Mouse (Mus musculus) heart, postnatal 4 days (tissue): Measurements from ENCODE around the gene Atf7. TPM values are rescaled to one million over a fixed set of nuclear protein-coding genes. Genes with fewer than 3 reads are reported as not detected.

ENCODE experiments used
- DNase-seq: peaks from one replicate; pipeline ENCODE4 v3.0.0; 2021
- total RNA-seq, 2 experiments: library from RNA; stranded (reverse); gene quantifications; 2 replicates each; pipeline ENCODE4 v1.2.3; 2021

The Atf7 gene
- total RNA-seq, 2 experiments from 2014 or later = 68.7 to 69.2 TPM

DNA sequence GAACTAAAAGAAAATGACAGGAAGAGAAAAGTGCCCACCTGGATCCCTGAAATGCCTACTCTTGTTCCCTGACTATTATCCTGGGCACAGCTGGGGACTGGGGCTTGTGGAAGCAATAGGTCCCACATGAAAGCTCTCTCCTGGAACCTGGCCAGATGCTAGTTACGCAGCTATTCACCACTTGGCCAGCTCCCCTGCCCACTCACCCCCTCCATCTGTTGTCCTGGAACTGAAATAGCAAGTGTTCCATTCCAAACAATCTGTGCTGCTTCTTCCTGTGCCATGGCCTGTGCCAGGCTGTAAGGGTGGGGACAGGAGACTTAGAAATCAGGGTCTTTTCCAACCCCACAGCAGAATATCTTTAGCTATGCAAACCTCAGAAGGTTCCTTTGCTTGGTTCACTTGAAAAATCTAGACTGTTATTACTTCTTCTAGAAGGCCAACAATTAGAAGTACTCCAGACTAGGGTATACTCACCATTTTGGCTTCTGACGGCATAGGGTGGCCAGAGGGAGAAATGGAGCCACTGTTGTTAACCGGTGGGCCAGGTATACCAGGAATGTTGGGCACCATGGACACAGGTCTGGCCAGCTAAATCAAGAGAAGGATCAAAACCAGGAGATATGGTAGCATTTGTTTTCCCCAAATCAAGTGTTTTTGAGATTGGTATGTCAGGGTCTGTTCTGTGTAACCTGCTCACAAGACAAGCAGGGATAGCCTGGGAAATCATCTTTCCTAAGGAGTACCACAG lies 78.4 kb downstream of the Atf7 start:
- DNase-seq = peak; percentile 80

DNA sequence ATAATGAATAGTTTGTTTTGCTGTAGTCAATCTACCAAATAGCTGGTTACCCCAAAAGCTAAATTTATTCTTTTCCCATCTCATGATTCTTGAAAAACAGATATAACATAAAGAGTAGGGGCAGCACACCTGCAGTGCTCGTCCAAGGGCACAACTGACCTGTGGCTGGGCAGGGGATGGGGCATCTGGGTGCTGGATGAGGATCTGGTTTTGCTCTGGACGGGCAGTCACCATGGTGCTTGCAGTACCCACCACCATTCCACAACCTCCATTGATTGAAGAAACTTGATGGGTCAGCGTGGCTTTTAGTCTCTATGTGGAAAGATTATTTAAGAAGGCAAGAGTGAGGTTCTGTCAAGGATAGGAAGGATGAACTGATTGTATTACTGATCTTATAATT lies 79.0 kb downstream of the Atf7 start:
- DNase-seq = no peak

DNA sequence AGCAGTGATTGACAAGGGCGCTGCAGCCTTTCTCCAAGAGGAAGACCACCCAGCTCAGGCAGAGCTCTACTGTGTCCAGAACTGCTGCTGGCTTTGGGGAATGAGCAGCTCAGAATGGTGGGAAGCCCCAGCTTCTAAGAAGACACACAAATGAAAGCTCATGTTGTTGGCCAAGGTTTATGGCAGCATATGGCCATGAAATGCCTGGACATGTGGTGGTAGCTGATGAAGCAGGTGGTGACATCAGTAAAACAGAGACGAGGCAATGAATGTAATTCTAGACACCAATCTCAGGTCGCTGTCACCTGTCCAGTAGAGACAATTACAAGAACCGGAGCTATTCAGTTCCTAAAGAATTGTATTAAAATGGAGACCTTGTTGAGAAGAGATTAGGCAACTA lies 80.5 kb downstream of the Atf7 start:
- DNase-seq = no peak

DNA sequence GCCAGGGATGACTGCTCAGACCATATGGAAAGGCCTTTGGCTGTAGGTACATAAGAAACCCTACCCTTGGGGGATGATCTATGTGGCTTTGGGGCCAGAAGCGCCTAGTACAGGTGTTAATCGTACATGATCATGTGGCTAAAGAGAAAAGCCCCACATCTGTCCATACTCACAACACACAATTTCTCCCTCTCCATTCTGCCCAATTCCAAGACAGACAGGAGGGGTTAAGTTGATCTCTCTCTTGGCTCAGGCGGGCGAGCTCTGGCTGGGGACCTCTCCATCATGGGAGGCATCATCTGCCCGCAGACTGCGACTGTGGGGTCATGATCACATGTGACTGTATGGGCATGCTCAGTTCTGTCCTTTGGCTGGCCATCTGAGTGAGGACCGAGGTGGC lies 91.3 kb downstream of the Atf7 start:
- DNase-seq = no peak

DNA sequence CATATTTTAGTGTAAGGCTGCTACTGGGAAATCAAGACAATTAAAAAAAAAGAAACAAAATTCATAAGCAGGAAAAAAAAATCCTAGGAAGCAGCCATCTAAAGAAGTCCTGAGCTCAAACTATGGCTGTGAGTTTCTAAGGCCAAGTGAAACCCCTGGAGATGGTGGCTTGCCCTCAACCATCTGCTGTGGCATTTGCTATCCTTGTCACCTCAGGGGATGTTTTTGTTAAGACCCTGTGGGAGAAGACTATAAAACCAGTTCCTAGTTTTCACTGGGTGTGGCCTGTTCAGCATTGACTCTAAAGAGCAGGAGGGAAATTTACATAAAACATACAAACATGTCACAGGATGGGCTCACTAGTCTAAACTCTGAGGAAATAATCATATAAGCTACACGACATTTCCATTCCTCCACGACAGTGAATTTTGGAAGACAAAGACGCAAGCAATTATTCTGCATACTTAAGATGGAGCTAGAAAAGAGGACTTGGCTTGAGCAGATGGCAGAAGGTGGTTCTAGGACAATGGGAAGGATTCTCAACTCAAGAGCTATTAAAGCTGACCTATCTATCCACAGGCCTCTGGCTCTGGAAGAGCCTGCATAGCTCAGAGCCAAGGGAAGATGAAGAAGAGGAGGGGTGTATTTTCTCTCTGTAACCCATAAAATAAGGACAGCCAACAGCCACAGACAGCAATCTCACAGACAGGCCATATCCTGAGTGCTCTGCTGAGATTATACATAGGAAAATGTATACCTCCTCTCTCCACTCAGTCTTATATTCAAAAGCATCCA lies 93.0 kb downstream of the Atf7 start:
- DNase-seq = no peak

DNA sequence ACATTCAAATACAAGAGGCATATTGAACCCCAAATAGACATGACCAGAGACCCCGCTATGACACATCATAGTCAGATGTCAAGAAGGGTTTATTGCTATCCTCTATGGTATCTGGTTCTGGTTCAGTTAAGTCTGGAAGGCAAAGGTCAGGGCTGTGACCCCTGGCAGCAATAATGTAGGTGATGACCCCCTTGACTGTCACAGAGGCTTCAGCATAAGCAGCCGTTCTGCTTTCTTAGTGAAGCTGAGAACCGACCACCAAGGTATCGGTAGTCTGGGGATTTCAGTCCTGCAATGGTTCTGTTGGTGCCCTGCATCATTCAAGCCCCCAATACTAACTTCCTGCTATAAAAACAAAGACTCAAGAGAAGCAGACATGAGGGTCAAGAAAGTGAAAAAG lies 93.7 kb downstream of the Atf7 start:
- DNase-seq = no peak

DNA sequence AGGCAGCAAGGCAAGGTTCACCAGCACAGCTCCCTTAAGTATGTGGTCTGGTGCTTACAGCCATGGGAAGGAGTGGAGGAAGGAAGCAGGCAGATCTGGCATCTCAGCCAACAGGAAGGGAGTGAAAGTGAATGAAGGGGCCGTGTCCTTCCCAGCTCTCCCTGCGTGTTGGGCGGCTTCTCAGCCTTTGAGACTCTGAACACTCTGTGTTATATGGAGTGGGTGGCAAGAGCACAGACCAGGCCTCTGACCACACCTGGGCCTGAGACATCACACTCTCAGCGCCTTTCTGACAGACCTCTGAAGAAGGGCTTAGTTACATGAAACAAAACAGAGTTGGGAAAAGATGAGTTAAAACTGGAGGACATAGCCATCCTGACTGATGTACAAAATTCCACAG lies 94.7 kb downstream of the Atf7 start:
- DNase-seq = no peak

DNA sequence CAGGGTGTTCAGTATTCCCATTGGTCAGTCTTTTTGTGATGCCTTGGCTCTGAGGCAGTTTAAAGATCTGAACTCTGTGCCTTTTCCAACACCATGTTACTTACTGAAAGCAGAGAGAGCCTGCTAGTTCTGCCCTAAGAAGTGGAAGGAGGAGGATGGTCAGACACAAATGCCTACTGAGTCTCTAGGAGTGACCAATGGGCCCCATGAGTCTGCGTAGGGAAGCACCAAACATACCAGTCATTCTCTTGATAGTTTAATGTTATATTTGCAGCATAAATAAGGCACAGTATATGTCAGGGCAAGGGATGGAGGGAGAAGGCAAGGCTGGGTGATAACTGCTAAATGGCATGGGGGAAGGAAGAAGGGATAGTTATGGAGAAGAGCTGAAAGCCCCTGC lies 96.9 kb downstream of the Atf7 start:
- no peak for DNase-seq

DNA sequence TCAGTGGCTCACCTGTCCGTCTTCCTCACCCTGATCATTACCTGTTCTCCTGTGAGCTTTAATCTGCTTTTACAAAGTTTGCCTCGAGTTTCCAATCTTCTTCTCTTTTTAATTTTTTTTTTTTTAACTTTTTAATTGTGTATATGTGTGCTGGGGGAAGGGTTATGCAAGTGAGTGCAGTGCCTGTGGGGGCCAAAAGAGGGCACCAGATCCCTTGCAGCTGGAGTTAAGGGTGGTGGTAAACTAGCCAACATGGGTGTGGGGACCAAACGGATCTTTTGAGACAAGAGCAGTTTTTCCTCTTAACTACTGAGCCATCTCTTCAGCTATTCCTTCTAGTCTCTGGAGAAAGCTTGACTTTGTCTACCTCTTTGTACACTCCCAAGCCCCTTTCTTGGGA lies 97.3 kb downstream of the Atf7 start:
- no peak for DNase-seq

DNA sequence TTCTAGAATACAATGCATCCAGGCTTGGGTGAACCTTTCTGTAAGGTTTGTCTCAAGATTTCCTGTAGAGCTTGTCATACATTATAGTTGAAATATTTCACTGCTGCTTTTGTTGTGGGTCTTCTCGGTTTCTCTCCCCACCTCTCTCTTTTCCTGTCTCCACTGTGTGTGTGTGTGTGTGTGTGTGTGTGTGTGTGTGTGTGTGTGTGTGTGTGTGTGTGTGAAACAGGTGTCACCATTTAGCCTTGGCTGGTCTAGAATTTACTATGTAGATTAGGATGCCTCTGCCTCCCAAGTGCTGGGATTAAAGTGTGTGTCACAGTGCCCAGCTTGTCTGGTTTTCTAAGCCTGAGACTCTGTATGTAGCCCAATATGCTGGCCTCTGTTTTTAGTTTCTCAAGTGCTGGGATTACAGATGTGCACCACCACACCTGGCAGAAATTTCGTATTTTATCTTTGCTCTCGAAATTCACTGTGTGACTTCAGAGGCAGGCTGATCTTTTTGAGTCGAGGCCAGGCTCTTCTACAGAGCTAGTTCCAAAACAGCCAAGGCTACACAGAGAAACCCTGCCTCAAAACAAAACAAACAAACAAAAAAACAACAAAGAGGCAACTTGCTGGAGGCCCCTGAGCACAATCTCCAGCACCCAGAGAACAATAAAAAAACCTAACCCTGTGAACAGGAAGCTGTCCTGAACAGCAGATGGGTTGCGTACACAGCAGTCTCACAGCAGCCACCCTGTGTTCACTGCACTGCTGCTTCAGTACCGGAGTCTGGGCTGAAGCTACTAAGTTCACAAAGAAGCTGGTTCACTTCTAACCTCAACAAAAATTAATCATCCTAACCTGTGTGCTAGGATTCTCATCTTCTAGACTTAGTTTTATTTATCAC lies 98.9 kb downstream of the Atf7 start:
- no peak for DNase-seq

DNA sequence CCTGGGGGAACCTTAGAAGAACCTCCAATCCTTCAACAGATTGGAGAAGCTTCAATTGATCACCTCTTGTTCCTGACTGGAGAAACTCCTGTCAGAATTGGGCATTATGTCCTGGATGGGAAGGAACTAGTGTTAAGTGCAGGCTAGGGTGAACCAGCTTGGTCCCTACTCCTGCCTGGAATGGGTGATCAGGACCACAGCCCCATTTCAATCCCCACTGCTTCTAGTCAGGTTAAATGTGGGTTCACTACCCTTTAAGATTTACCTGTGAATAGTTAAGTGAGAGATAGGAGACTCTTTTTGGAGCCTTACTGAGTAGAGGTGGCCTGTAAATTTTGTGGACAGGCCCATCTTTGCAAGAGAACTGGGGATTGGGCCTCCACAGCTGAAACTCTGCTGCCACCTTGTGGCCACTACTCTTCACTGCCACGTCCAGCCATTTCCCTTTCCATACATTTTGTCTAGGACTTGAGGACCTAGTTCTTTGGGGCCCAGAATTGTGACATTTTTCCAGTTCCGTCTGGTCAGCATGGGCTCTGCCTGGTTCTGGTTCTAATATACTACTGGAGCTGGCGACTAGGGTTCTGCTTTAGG lies 100.3 kb downstream of the Atf7 start, which contains the start of gene Npff:
TSS of gene Npff (minus strand) at position 51 of the 594 bp plus-strand sequence.
- DNase-seq = peak; percentile 84

DNA sequence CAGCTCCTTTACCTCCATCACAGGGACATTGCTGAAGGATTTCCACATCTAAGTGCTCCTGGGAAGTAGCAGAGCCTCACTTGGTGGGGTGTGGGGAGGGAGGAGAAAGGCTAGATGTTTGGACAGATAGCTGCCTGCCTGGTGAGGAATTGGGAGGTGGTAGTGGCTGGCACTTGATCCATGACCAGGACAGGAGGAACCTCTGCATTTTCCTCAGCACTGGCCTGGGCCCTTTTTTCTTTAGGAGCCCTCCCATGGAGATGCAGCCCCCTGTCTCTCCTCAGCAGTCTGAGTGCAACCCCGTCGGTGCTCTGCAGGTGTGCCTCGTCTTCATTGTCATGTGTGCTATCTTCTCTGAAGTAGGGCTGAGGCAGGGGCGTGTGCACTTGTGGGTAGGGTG lies 103.8 kb downstream of the Atf7 start:
- no peak for DNase-seq

DNA sequence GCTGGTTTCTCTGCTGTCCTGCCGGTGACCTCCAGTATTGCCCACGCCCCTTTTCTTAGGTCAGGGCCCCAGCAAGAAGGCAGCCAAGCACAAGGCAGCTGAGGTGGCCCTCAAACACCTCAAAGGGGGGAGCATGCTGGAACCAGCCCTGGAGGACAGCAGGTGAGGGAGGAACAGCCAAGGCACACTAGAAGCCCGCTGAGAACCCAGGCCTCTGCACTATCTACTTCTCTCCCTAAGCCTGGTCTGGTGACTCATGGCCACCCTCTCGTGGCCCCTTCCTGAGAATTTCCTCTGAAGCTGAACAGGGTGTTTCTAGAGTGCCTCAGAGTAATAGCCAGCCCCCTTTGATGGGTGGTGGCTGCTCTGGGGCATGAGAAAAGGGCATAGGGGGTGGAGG lies 104.8 kb downstream of the Atf7 start:
- no peak for DNase-seq

DNA sequence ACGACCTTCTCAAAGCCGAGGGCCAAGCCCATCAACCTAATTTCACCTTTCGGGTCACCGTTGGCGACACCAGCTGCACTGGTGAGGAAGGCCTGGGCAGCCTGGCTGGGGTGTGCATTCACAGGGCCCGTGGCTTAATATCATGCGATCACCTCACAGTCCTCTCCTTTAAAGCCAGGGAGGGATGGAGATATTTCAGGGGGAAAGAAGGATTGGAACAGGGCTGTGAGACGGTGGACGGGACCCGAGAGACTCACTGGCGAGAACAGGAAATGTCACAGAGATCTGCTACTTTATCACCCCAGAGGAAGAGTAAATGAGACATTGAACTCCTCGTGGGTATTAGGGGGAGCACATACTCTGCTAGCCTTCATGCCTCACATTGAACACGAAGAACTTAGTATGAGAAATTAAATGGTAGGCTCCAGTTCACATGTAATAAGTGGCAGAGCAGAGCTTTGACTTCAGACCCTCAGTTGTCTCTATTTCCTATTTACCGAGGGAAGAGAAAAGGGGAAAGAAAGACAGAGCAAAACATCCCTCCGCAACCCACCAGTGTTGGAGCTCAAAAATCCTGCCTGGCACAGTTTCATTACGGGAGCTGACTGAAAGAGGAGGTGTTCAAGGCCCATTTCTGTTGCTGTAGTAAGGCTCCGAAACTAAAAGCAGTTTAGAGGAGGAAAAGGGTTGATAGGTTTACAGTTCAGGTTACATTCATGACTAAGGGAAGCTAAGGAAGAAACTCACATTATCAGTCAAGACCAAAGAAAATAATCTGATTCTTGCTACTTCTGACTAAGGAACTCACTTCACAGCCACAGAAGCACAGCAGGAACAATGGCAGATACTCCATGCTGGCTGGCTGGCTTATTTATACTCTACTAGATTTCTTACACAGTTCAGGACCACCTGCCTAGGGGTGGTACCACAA lies 105.8 kb downstream of the Atf7 start:
- no peak for DNase-seq

DNA sequence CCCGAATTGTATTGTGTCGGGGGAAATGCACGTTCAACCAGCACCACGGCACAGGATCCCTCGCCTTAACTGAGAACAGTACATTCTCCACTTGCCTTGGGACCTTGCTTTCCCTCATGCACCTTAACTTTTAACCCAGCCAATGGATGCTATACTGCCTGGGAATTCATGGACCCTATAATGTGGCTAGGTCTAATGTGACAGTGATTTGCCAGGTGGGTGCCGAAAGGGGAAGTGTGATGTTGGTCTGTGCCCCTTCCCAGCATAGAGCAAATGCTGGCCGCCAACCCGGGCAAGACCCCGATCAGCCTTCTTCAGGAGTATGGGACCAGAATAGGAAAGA lies 106.4 kb downstream of the Atf7 start:
- DNase-seq = no peak

DNA sequence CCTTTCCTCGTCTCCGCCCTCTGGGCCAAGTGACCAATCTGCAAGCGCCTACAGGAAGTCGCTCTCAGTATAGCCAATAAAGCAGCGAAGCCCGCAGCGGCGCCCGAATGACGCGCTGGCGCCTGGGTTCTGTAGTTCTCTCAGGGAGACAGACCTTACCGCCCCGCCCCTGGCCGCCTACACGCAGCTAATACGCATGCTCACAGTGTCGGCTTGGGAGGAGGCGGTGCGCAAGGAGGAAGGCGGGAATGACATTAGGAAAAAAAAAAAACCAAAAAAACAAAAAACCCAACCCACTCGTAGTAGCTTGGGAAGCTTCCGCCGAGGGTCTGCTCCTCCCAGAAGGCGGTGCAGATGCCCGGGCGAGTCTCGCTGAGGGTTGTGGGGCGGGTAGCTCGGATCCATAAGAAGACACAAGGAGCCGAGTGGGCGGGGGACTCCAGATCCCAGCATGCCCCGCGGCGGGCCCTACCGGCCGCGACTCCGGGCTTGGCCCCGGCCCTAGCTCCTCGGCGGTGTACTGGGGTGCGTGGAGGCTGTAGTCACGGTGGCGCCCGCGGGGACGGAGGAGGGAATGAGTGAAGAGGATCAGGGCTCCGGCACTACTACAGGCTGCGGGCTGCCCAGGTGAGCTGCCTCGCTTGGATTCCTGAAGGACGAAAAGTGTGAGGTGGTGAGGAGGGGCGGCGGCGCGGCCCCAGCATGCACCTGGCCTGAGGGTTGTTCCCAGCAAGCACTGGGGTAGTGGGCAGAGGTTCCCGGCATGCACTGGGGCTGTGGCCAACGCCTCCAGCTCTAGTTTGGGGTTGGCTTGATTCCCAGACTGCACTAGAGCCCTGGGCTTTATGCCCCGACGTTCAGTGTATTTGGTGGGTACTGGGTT lies 107.0 kb downstream of the Atf7 start, which contains the start of gene Tarbp2:
TSS of gene Tarbp2 (plus strand) at position 217 of the 883 bp plus-strand sequence.
- peak; percentile 99 for DNase-seq

DNA sequence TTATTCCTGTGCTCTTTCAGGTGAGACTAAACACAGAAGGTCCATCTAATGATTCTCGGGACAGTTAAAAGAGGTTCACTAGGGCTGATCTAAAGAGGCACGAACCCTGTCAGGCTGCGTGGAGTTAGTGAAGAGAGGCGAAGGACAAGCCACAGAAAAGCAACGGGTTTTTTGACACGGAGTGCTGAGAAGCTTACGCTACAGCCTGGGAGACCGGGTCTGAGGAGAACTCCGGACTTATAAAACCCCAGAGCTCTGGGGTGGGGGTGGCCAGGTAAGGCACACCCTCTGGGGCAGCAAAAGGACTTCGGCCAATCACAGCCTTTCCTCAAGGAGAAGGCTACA lies 107.7 kb downstream of the Atf7 start:
- DNase-seq = no peak

DNA sequence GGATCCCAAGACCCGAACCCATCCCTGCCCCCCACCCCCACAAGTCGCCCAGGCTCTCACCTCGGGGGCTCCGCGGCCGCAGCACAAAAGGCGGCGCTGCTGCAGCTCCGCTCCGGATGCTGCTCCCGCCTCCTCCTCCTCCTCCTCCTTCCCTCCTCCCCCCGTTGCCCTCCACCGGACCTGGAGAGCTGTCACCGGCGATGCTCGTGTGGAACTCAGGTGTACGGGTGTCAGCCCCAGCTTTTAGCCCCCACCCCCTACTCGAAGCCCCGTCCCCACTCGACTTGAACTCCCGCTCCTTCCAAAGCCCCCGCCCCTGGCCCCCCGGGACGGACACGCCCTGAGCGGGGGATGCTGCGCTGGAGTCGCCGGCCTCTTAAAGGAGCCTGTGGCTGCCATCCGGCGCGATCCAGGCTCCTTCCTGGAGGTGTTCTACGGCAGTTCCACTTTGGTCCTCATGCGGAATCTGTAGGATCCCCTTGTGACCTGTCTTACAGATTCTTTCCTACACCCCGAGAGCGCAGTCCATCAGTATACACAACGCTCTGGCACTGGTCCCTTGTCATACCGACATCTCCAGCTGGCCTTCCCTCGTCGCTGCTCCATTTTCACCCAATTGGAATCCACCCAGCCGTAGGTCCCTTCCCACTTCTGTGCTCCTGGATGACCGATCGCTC lies 108.4 kb downstream of the Atf7 start, which contains the start of gene Map3k12:
TSS of gene Map3k12 (minus strand) at position 337 of the 677 bp plus-strand sequence.
- DNase-seq = peak; percentile 76

DNA sequence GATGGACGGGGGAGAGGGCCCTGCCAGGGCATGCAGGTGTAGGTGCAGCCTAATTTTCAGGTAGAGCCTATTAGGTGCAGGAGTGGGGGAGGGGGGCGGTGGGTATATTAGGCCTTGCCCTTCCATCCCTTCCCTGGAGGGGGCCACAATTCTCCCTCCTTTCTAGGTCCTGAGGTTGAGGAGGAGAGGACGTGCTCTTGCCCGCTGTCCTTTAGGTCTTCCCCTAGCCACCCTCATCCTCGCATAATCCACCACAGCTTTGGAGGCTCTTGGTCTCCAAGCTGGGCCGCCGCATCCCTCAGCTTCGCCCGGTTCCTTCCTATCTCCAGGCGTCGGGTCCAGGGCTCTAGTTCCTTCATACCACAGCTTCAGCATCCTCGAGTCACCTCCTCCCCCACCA lies 109.0 kb downstream of the Atf7 start:
- DNase-seq = no peak

DNA sequence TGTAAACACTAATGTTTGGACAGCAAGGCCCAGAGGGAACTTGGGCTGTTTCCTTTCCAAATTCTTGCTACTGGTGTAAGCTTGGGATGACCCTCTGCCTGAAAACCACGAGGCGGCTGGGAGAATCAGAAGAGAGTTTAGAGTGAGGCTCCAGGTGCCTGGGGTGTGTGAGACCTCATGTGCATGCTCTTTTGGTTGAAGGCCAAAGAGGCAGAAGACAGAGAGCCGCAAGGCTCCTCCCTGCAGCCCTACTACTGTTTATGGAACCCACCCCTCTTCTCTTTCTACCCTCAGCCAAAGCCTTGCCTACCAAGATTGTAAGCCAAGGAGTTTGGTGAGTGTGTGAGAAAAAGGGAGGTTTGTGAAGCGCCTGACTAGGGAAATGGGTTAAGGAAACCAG lies 109.5 kb downstream of the Atf7 start:
- no peak for DNase-seq
